Mouse (Mus musculus) lung, embryonic 14.5 days (tissue): ENCODE measurements around the gene Colgalt2. TPM values are rescaled to one million over a fixed set of nuclear protein-coding genes. Genes with fewer than 3 reads are reported as not detected.
A peak's percentile ranks its signal among the peaks of the same experiment; 100 is the strongest.
"Not testable (repeated sequence)": the region's sequence is repeated elsewhere in the genome, so short reads cannot be mapped to it uniquely, and the experiment has no call there.

ENCODE experiments used
- ATAC-seq: fragments of 200-750 bp; cut with Nextera tagmentation; 2 replicates; pipeline ENCODE4 v1.8.0; 2017; ENCODE audit warnings: mild to moderate bottlenecking, moderate TSS enrichment, moderate library complexity; ENCODE audit not compliant: insufficient read depth
- DNase-seq: peaks from one replicate; pipeline ENCODE4 v3.0.0-alpha.2; 2015
- H3K27ac ChIP-seq: fragments of 300-500 bp; sonication (generic); 2 replicates; pipeline ENCODE4 v1.5.1; 2014; ENCODE audit warnings: low read depth, mild to moderate bottlenecking, moderate library complexity
- H3K27me3 ChIP-seq: fragments of 300-500 bp; sonication (generic); 2 replicates; pipeline ENCODE4 v1.6.1; 2014; ENCODE audit warnings: low read length, control low read depth; ENCODE audit not compliant: insufficient read depth
- H3K36me3 ChIP-seq: fragments of 300-500 bp; sonication (generic); 2 replicates; pipeline ENCODE4 v1.6.1; 2014; ENCODE audit warnings: control low read depth; ENCODE audit not compliant: insufficient read depth
- H3K4me1 ChIP-seq: fragments of 300-500 bp; sonication (generic); 2 replicates; pipeline ENCODE4 v1.6.1; 2014; ENCODE audit warnings: antibody characterized with exemption, control low read depth; ENCODE audit not compliant: insufficient read depth
- H3K4me2 ChIP-seq: fragments of 300-500 bp; sonication (generic); 2 replicates; pipeline ENCODE4 v1.6.1; 2014; ENCODE audit warnings: mild to moderate bottlenecking
- H3K4me3 ChIP-seq: fragments of 300-500 bp; sonication (generic); 2 replicates; pipeline ENCODE4 v1.5.1; 2014; ENCODE audit warnings: low read depth, low read length
- H3K9ac ChIP-seq: fragments of 300-500 bp; sonication (generic); 2 replicates; pipeline ENCODE4 v1.6.1; 2014
- H3K9me3 ChIP-seq: fragments of 300-500 bp; sonication (generic); 2 replicates; pipeline ENCODE4 v1.6.1; 2016; ENCODE audit warnings: low read depth, low read length, control low read depth
- CTCF ChIP-seq: IDR thresholded peaks from 2 replicates; pipeline ENCODE4 v1.5.1; 2016; ENCODE audit warnings: antibody characterized with exemption, low read depth
- WGBS: fragments of 180-500 bp; shearing (Covaris S2); extraction: QIAGEN DNeasy Blood & Tissue Kit; methylation state at CpG from one replicate; pipeline ENCODE4 v1.1.7; 2014; 5-methylcytosine and 5-hydroxymethylcytosine counted together
- polyA plus RNA-seq: library from polyadenylated mRNA; unstranded; fragments of >200 nt; fragmentation: Nextera tagmentation; extraction: Ambion mirVana; gene quantifications from 2 replicates; pipeline ENCODE4 v1.2.1, GENCODE M21; 2014

The Colgalt2 gene
- 0.78 and 0.92 TPM in 2 replicates for polyA plus RNA-seq

GRCm38 (mm10) chr1:152399790-152400555 is at the start of gene Colgalt2:
Gene Colgalt2 (plus strand): TSS chr1:152399830.
- WGBS: under 1% methylated on average over 70 of the region's 70 CpGs
- peak within 1 kb of the TSS; percentile 62 for H3K9ac ChIP-seq
- DNase-seq: peak; percentile 66
- H3K4me3 ChIP-seq: peak within 1 kb of the TSS; percentile 58
- peak within 1 kb of the TSS; percentile 99 for H3K4me2 ChIP-seq
- H3K27ac ChIP-seq: no peak within 1 kb of the TSS
- peaks cover 17% of the 10 kb centered on the region for H3K27me3 ChIP-seq
- no peaks in the 10 kb centered on the region for H3K9me3 ChIP-seq
- no peak for TF ChIP-seq CTCF
- no peaks in the 10 kb centered on the region for H3K4me1 ChIP-seq
- ATAC-seq: peak; percentile 82
- H3K36me3 ChIP-seq: no peaks in the 10 kb centered on the region

GRCm38 (mm10) chr1:152356721-152357120 is 42.9 kb upstream of the Colgalt2 start:
- ATAC-seq (no peak), DNase-seq (peak; percentile 44)
- no peak for TF ChIP-seq CTCF

DNA sequence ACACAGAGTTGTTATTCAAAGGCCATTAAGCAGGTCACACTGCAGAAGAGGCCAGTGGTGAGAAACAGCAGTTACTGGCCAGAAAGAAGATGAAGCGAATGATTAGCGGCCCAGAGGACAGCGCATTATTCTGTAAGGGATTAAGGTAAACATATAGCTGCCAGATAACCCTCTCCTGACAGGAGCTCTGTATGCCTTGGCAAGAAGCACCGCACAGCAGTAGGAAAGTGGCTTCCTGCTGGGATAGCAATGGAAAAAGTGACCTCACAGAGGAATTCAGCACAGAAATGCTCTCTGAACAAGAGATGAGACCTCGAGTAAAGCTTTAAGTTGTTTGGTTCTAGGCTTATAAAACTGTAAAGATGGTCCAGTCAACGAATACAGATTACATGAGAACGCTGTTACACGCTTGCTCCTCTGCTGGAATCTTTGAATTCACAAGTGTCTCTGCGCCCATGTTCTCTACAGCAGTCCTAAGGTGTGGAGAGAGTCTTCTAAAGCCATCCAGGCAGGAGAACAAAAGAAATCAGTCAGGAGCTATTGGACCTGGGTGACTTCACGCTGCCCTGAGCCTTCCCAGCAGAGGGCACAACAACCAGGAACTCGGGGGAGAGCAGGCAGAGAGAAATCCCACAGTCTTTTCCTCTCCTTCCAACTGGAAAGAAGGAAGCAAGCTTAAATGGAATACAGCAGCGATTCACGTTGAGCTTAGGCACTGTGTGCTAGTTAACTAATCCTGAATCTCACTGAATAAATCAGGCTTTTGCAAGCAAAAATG is 31.1 kb upstream of the Colgalt2 start:
- H3K27ac ChIP-seq: peak overlapping the region; percentile 40; the same call in 1 of the 2 replicates
- 44% methylated on average over 13 of the region's 13 CpGs for WGBS
- no peak for TF ChIP-seq CTCF
- peak; percentile 60 for DNase-seq
- H3K9me3 ChIP-seq: no peaks in the 10 kb centered on the region
- H3K4me3 ChIP-seq: no peak overlapping the region
- H3K4me2 ChIP-seq: no peak overlapping the region
- H3K9ac ChIP-seq: no peak overlapping the region
- 0 out of 2 replicates have a peak, but pooled peaks cover 3% of the 10 kb centered on the region for H3K4me1 ChIP-seq
- H3K36me3 ChIP-seq: peaks cover 8% of the 10 kb centered on the region; the same call in 1 of the 2 replicates
- H3K27me3 ChIP-seq: no peaks in the 10 kb centered on the region
- peak; percentile 44; the same call in 1 of the 2 replicates for ATAC-seq

More at GRCm38 (mm10) chr1:152356721-152357120, 42.9 kb upstream of the Colgalt2 start:
- H3K27ac ChIP-seq: no peak overlapping the region
- no peak overlapping the region for H3K4me2 ChIP-seq
- no peaks in the 10 kb centered on the region for H3K9me3 ChIP-seq
- H3K27me3 ChIP-seq: no peaks in the 10 kb centered on the region
- H3K4me1 ChIP-seq: no peaks in the 10 kb centered on the region
- no peaks in the 10 kb centered on the region for H3K36me3 ChIP-seq
- 64% methylated on average over 4 of the region's 4 CpGs for WGBS
- H3K4me3 ChIP-seq: no peak overlapping the region
- no peak overlapping the region for H3K9ac ChIP-seq

- Histone ChIP-seq H3K9me3 (no peaks in the 10 kb centered on the region), H3K27ac (no peak overlapping the region), H3K4me2 (no peak overlapping the region), H3K9ac (no peak overlapping the region), H3K4me3 (no peak overlapping the region), H3K27me3 (no peaks in the 10 kb centered on the region), H3K36me3 (peaks cover 8% of the 10 kb centered on the region; the same call in 1 of the 2 replicates), H3K4me1 (0 out of 2 replicates have a peak, but pooled peaks cover 3% of the 10 kb centered on the region)
- DNase-seq: peak; percentile 90
- 20% methylated on average over 4 of the region's 4 CpGs for WGBS
- peak; percentile 86 for TF ChIP-seq CTCF
- peak; percentile 77 for ATAC-seq
Observed at GRCm38 (mm10) chr1:152369139-152369538, 30.5 kb upstream of the Colgalt2 start.

DNA sequence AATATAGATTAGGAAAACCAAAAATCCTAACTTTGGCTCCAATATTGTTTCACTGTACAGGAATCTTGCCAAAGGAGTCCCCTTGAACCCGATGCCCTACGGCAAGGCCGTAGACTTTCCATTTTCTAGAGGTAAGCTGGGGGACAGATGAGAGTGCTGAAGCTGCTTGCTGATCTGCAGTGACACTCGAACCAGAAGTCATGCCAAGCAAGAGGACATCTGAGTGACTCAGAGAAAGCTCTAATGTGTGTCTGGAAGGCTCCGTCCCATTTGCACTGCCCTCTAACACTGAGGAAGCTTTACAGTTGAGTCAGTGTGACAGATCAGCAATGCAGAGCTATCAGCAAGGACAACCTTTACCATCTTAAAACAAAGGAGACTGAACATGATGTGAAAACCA is 21.3 kb upstream of the Colgalt2 start:
- no peaks in the 10 kb centered on the region for H3K4me1 ChIP-seq
- H3K36me3 ChIP-seq: peaks cover 39% of the 10 kb centered on the region
- H3K4me2 ChIP-seq: no peak overlapping the region
- no peak overlapping the region for H3K9ac ChIP-seq
- H3K4me3 ChIP-seq: no peak overlapping the region
- no peak for ATAC-seq
- no peak for TF ChIP-seq CTCF
- no peak overlapping the region for H3K27ac ChIP-seq
- no peaks in the 10 kb centered on the region for H3K9me3 ChIP-seq
- DNase-seq: no peak
- WGBS: 87% methylated on average over 5 of the region's 5 CpGs
- no peaks in the 10 kb centered on the region for H3K27me3 ChIP-seq

DNA sequence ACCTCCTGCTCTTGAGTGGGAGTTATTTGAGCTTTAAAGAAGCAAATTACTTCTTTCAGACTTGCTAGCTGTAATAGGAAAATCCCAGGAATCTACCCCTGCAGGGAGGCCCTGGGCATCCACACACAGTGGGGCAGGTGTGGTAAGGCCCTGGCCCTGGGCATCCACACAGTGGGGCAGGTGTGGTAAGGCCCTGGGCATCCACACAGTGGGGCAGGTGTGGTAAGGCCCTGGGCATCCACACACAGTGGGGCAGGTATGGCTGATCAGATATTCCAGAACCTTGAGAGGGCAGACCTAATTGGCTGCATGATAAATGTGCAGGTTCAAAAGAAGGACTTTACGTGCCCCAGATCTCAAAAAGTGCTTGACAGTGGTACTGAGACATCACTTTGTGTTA is 15.0 kb upstream of the Colgalt2 start:
- Histone ChIP-seq H3K36me3 (peaks cover 14% of the 10 kb centered on the region; the same call in 1 of the 2 replicates), H3K4me1 (no peaks in the 10 kb centered on the region), H3K27ac (no peak overlapping the region), H3K4me2 (no peak overlapping the region), H3K27me3 (no peaks in the 10 kb centered on the region), H3K9me3 (no peaks in the 10 kb centered on the region), H3K9ac (no peak overlapping the region), H3K4me3 (no peak overlapping the region)
- ATAC-seq (no peak), DNase-seq (no peak)
- no peak for TF ChIP-seq CTCF
- 91% methylated on average over 1 of the region's 1 CpGs for whole genome bisulfite sequencing

DNA sequence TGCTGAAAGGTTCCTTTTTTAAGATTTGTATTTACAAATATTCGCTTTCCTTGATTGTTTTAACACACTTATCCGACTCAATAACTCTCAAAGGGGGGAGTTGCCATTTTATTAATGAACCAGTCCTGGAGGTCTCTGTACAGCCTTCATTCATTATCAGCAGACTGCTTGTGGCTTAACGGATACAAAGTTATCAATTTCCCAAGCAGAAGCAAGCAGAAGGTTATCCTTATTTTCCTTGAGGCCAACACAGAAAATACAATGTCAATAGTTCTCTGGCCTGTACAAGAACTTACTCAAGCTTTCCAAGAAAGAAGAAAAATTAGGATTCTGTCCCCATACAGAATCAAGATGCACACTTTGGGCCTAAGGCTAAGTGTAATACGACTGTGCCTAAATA is 13.9 kb upstream of the Colgalt2 start:
- not testable (repeated sequence) for ATAC-seq, H3K27ac ChIP-seq, H3K27me3 ChIP-seq, H3K4me1 ChIP-seq, H3K9me3 ChIP-seq, DNase-seq
- Histone ChIP-seq H3K36me3 (peaks cover 11% of the 10 kb centered on the region; the same call in 1 of the 2 replicates), H3K4me3 (peak overlapping the region; percentile 82), H3K4me2 (peak overlapping the region; percentile 78), H3K9ac (peak overlapping the region; percentile 79)
- 19% methylated on average over 2 of the region's 4 CpGs for WGBS
